Mouse (Mus musculus): ENCODE measurements at regions not wholly inside any gene's neighbourhood (a gene's known extent, or its start where the extent isn't known, plus 50 kb on each side); places are given as distances from the start of the nearest gene placed in this dataset.

DNA sequence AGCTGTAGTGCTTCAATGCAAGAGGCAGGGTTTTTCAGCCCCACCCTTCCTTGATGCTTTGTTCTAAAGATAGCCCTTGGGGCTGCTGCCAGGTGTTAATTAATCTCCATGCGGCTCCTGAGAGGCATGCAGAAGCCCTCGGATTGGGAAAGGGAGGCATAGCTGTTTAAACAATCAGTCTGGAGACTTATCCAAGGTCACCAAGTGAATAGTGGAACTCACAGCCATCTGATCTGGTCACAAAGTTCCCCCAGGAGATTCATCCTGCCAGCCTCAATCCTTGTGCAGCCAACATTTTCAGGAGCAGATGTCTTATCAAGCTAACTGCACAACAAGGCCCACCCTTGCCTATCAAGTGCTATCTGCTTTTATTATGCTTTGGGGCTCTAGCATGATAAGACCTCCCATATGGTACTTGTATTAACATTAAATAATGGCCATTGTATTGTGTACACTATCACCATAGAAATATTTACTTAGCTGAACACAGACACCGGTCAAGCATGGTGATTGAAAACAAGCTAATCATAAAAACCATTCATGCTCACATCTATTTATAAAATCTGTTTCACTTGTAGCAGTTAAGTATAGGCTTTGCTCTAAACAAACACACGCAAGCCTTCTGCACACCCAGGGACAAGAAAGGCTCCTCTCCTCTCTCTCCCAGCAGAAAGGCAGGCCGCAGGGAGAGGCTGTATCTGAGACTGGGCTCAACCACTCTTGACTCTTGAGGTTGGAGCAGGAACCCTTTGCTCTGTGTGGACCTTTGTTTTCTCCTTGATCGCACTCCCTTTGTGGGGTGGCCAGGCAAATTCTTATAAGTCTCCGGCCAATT, 297.4 kb downstream of the Ets1 start:
- TF ChIP-seq CTCF (IDR thresholded peaks at IDR 0.05; ENCODE audit: borderline replicate concordance, extremely low read depth, insufficient read depth, insufficient read length): no peak
- no peak for TF ChIP-seq POLR2A (IDR thresholded peaks at IDR 0.05; ENCODE audit: borderline replicate concordance, extremely low read depth, insufficient read depth, insufficient read length, poor library complexity, severe bottlenecking)

Measured in brain, embryonic 14.5 days (tissue).